Mouse (Mus musculus) thymus, postnatal 4 days (tissue): ENCODE measurements at regions not wholly inside any gene's neighbourhood (a gene's known extent, or its start where the extent isn't known, plus 50 kb on each side); places are given as distances from the start of the nearest gene placed in this dataset.

Source experiments
- DNase-seq: peaks from one replicate; pipeline ENCODE4 v3.0.0; 2021

DNA sequence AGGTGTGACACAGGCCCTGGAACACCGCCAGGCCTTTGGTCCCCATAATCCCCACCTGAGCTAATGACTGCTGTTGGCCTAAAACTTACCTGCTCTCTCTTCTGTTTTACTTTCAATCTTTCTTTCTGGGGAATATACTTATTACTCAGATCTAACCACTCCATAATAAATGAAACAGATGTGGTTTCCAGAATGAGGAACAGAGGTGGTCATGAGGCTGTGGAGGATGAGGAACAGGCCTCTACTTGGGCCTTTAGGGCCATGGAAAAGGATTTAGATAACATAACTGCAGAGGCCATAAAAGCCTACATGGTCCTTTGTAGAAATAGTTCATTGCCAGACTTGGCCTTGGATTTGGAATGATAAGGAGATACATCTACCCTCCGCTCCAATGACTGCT, 74.1 kb downstream of the B3gnt5 start:
- DNase-seq = no peak

- DNase-seq = no peak
These were observed 74.7 kb downstream of the B3gnt5 start for GRCm38 (mm10) chr16:19834750-19835149.

GRCm38 (mm10) chr16:19839831-19840230, 79.8 kb downstream of the B3gnt5 start:
- DNase-seq = no peak

DNA sequence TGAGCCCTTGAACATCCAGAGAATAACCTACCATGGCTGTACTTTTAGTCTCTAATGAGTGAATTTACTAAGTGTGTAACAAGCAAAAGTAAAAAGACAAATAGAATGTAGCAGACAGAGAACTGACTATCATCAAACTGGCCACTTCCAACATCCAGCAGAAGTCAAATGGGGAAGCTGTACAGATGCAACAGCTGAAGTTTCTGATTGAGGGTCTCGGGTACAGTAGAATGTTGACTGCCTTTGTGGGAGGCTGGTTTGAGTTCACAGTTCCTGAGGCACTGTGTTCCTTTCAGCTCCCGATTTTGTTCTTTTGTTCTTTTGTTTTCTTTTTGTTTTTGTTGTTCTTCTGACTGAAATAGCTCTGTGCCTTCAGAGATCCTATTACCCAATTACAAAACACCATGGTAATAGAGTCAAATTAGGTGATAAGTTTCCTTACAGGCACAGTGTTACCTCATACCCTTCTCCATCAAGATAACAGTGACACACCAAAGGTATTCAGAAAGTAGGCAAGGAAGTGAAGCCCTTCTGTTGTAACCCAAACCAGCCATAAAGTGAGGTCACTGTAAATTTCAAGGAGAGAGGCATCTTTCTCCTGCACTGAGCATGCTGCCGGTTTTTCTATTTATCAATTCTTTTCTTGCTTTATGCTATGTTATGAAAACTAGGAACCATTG, 82.5 kb downstream of the B3gnt5 start:
- no peak for DNase-seq

DNA sequence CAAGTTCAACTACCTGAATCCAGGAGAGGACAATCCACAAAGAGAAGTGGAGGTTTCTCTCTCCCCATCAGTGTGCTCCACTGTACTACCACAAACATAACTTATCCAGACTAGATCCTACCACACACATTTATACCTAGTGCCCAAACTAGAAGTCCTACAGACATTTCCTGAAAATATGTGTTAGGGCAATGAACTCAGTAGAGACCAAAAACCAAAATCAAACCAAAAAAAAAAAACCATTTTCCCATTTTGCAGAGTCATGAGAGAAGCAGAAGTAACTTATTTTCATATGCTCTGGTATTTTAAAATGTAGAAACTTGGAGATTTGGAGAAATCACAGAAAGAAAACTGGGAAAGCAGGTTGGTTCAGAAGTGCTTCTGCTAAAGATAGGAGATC, 83.7 kb downstream of the B3gnt5 start:
- DNase-seq = no peak

DNA sequence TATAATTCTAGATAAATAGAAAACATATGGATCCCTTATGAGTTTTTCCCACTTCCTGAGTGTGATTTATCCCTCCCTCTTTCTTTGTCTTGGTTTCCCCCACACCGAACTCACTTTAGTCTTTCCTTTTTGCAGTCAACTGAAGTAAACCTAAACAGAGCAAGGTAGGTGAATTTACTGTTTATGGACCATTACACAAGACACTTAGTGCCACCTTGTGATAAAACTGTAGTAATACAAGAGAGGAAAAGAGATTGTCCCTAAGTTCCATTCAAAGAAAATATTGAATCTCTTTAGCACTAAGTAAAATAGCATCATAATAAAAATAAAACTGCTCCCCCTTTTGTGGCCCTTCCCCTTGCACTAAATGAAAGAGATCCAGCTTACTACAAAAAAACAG, 88.4 kb downstream of the B3gnt5 start:
- no peak for DNase-seq

- DNase-seq = no peak
These were observed 105.3 kb downstream of the B3gnt5 start for GRCm38 (mm10) chr16:19865306-19865705.

GRCm38 (mm10) chr16:19865931-19866330, 105.9 kb downstream of the B3gnt5 start:
- DNase-seq = no peak

DNA sequence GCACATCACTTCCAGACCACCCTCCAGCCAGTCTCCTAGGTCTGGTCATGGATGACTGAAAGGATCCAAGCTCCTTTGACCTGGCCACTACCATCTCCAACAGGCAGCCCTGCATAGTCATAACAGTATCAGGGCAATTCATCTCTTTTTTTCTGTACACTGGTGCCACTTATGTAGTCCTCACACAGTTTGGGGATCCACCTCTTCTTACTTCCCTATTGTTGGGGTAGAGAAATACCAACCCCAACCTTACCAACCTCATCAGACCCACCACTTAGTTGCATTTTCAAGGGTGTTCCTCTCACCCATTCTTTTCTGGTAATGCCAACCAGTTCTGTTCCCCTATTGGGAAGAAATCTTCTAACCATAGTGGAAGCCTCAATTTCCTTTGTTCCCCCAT, 109.4 kb downstream of the B3gnt5 start:
- no peak for DNase-seq

DNA sequence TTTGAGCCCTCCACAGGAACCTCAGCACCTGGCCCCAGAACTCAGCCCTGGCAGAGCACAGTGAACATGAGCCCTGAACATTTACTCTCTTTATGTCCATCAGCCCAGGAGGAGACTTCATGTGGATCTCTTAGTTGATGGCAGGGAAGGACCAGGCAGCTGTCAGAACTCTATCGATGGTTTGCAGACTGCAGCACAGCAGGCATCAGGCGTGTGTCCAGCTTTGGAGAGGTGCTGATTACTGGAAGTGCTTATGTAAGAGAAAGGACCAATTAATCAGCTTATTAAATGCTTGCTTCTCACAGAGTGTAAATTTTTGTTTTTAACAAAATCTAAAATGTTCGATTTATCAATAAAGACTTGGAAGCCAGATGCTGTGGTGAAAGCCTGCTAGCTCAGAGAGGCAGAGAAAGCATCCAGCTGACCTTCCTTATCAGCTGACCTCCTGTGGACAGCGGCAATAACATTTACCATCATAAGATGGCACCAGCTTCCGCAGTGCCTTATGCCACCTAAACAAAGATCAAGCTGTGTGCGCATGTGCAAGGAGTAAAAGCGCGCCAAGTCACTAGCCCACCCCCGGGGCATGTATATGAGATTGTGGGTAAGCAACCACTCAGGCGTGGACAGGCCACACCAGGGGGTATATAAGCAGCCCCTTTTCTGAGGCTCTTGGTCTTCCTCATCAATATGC, 105.8 kb downstream of the Klhl6 start:
- DNase-seq = no peak

DNA sequence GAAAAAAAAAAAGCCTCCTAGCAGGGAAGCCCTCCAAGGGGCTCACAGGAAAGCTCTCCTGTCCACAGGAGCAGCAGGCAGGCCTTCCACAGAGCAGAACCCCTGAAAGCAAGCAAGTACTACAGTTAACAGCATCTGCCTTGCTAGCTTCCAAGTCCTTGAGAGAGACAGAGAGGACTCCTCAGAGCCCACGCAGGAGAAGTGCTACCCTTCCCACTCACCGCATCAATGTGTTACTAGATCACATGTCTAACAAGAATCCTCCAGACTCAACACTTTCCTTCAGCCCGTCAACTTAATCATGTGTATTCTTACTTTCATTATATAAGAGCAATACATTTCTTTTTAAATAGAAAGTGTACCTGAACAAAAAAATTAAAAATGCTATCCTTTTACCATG, 99.9 kb downstream of the Klhl6 start:
- peak; percentile 22 for DNase-seq

GRCm38 (mm10) chr16:19883776-19884513, 98.9 kb downstream of the Klhl6 start:
- DNase-seq = peak; percentile 63

DNA sequence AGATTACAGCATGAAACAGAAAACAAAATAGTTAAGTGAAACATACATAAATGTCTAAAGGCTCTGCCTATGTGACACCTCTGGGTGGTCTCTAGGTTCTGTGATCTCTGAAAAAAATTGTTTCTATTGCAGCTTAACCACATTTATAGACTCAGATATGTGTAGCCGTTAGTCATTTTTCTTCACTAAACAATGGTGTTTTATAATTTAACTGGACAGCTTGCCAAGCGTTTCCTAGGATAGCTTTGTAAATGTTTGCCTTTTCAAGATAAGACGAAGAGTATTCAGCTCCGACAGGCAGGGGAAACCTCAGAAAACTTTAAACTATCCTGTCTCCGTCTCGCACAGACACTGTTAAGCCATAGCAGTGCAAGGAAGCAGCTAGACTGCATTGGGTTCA, 98.3 kb downstream of the Klhl6 start:
- DNase-seq = no peak

- DNase-seq = no peak
These were observed 96.2 kb downstream of the Klhl6 start for GRCm38 (mm10) chr16:19886596-19886995.

DNA sequence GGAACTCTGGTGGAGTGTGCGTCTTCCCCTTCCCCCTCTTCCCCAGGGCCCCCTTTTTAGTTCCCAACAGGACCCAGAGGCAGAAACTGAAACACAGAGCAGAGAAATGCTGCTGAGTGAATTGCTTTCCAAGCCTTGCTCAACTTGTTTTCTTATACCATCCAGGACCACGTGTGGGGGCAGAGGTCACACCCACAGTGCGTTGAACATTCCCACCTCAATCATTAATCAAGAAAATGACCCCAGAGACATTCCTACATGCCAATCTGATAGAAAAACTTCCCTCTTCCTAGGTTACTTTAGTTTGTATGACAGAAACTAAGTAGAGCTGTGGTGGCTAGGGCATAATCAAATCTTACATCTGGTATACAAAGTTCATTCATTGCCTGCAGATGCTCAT, 93.3 kb downstream of the Klhl6 start:
- DNase-seq = no peak

DNA sequence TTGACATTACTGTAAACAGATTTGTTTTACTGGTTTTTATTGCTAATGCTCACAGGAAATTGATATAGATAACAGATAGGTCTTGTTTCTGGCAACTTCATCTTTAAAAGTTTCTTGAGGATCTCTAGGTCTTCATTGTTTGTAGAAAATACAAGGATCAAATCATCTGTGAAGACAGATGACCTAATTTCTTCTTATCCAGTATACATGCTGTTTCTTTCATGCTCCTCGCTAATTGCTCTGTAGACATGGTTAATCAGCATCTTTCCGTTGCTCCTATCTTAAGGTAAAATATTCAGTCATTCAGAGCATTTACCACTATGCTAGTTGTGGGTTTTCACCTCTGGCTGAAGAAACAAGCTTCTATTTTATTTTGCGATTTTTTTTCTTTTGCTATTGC, 91.4 kb downstream of the Klhl6 start:
- no peak for DNase-seq

GRCm38 (mm10) chr16:19894435-19894994, 88.3 kb downstream of the Klhl6 start:
- DNase-seq = no peak
